Mouse (Mus musculus): ENCODE results near the gene Spert. TPM values are rescaled to one million over a fixed set of nuclear protein-coding genes. Genes with fewer than 3 reads are reported as not detected.

The Spert gene
- total RNA-seq, 1 experiment from 2014 or later = not detected

Other genes with a start within 250 kb of the Spert start
- gene Siah3, start 137.1 kb downstream of the Spert start, total RNA-seq (2017) = 0.09 TPM in 1 of 2 replicates, not detected in the other
- gene Erich6b, start 49.1 kb upstream of the Spert start, total RNA-seq (2017) = not detected in 2 replicates
- 18.1 and 24.4 TPM in 2 replicates for gene Cog3, start 161.4 kb upstream of the Spert start, total RNA-seq (2017)
- 20.3 and 29.7 TPM in 2 replicates for gene Slc25a30, start 193.9 kb upstream of the Spert start, total RNA-seq (2017)

Measured in common myeloid progenitor, adult 5-6 weeks (primary cell).